Comparison of ENCODE assay signal across 8 mouse cellular contexts in genomic region chr5:148180590-148181307, GRCm38 (mm10).
DNase-seq lines count a peak whose midpoint lies in the region; ATAC-seq lines count a peak whose summit lies in the region.

No protein-coding gene starts in this region.

- 32% methylated on average over 13 of the region's 13 CpGs for WGBS in forebrain, embryonic 11.5 days
- WGBS in forebrain, embryonic 10.5 days: 36% methylated on average over 13 of the region's 13 CpGs
- 14% methylated on average over 13 of the region's 13 CpGs for WGBS in heart, embryonic 16.5 days
- 13% methylated on average over 13 of the region's 13 CpGs for WGBS in midbrain, embryonic 15.5 days

- H3K4me1 ChIP-seq in forebrain, embryonic 11.5 days (replicated peaks; ENCODE audit: control insufficient read depth, insufficient read depth, low read length): no peaks in the 10 kb centered on the region
- peaks cover 14% of the 10 kb centered on the region for H3K4me1 ChIP-seq in forebrain, embryonic 10.5 days
- peaks cover 2% of the 10 kb centered on the region for H3K4me1 ChIP-seq in heart, embryonic 16.5 days (ENCODE audit: control insufficient read depth, insufficient read depth, low read length)
- H3K4me1 ChIP-seq in midbrain, embryonic 15.5 days: peaks cover 19% of the 10 kb centered on the region

- peaks cover under 1% of the 10 kb centered on the region; the same call in 1 of the 2 replicates for H3K9me3 ChIP-seq in forebrain, embryonic 11.5 days (ENCODE audit: control insufficient read depth, low read length)
- peaks cover 29% of the 10 kb centered on the region for H3K9me3 ChIP-seq in forebrain, embryonic 10.5 days
- peaks cover 14% of the 10 kb centered on the region for H3K9me3 ChIP-seq in heart, embryonic 16.5 days (replicated peaks; ENCODE audit: control insufficient read depth, low read length)
- H3K9me3 ChIP-seq in midbrain, embryonic 15.5 days: 0 out of 2 replicates have a peak, but pooled peaks cover under 1% of the 10 kb centered on the region

- H3K4me2 ChIP-seq in forebrain, embryonic 11.5 days (ENCODE audit: low read depth, low read length, severe bottlenecking): no peak overlapping the region
- H3K4me2 ChIP-seq in heart, embryonic 16.5 days (ENCODE audit: low read depth, low read length): no peak overlapping the region
- H3K4me2 ChIP-seq in midbrain, embryonic 15.5 days: peak overlapping the region; percentile 19; the same call in 1 of the 2 replicates

- no peaks in the 10 kb centered on the region for H3K36me3 ChIP-seq in forebrain, embryonic 11.5 days (ENCODE audit: control insufficient read depth, insufficient read depth, low read length)
- H3K36me3 ChIP-seq in forebrain, embryonic 10.5 days (replicated peaks): no peaks in the 10 kb centered on the region
- H3K36me3 ChIP-seq in heart, embryonic 16.5 days (ENCODE audit: control insufficient read depth, insufficient read depth): no peaks in the 10 kb centered on the region
- H3K36me3 ChIP-seq in midbrain, embryonic 15.5 days (replicated peaks): no peaks in the 10 kb centered on the region

- no peak overlapping the region for H3K9ac ChIP-seq in forebrain, embryonic 11.5 days (ENCODE audit: low read length)
- H3K9ac ChIP-seq in heart, embryonic 16.5 days (ENCODE audit: low read length): no peak overlapping the region
- no peak overlapping the region for H3K9ac ChIP-seq in midbrain, embryonic 15.5 days

- H3K4me3 ChIP-seq in forebrain, embryonic 11.5 days (ENCODE audit: low read depth, low read length): no peak overlapping the region
- H3K4me3 ChIP-seq in forebrain, embryonic 10.5 days: no peak overlapping the region
- H3K4me3 ChIP-seq in heart, embryonic 16.5 days (ENCODE audit: low read length): no peak overlapping the region
- no peak overlapping the region for H3K4me3 ChIP-seq in midbrain, embryonic 15.5 days

- peak; percentile 62 for DNase-seq in forebrain, embryonic 11.5 days (ENCODE audit: low spot score)
- no peak for DNase-seq in forebrain, embryonic 10.5 days (ENCODE audit: extremely low spot score, low spot score)
- peak; percentile 4 to 14 for DNase-seq in B cell, adult 2 months
- DNase-seq in kidney, postnatal 4 days: peak; percentile 69 to 77
- no peak for DNase-seq in spleen, postnatal 4 days (ENCODE audit: low spot score in 2 of 2)

- H3K27me3 ChIP-seq in forebrain, embryonic 11.5 days (ENCODE audit: control insufficient read depth, insufficient read depth, low read length): no peaks in the 10 kb centered on the region
- no peaks in the 10 kb centered on the region for H3K27me3 ChIP-seq in forebrain, embryonic 10.5 days (ENCODE audit: poor library complexity, severe bottlenecking)
- H3K27me3 ChIP-seq in heart, embryonic 16.5 days (ENCODE audit: control insufficient read depth, insufficient read depth, low read length): no peaks in the 10 kb centered on the region
- no peaks in the 10 kb centered on the region for H3K27me3 ChIP-seq in midbrain, embryonic 15.5 days (replicated peaks)

- peak; percentile 50; the same call in 1 of the 2 replicates for ATAC-seq in forebrain, embryonic 11.5 days (replicated peaks; ENCODE audit: low FRiP score)
- ATAC-seq in common myeloid progenitor, adult 5-6 weeks (replicated peaks; ENCODE audit: low read depth, poor library complexity, severe bottlenecking): 0 out of 2 replicates have a peak, but pooled peaks have one; percentile 56
- peak; percentile 52 for ATAC-seq in heart, embryonic 16.5 days (replicated peaks; ENCODE audit: extremely low read depth, insufficient read depth, low FRiP score)
- ATAC-seq in midbrain, embryonic 15.5 days (replicated peaks): peak; percentile 70

- no peak overlapping the region for H3K27ac ChIP-seq in forebrain, embryonic 11.5 days (ENCODE audit: low read depth, low read length)
- no peak overlapping the region for H3K27ac ChIP-seq in forebrain, embryonic 10.5 days
- peak overlapping the region; percentile 9; the same call in 1 of the 2 replicates for H3K27ac ChIP-seq in heart, embryonic 16.5 days (ENCODE audit: low read length)
- peak overlapping the region; percentile 67 for H3K27ac ChIP-seq in midbrain, embryonic 15.5 days

Comparison
In these comparisons a context has a peak if more than half of its experiments do, and no peak if none do; other contexts are left out.
1. DNase-seq: peak in forebrain, embryonic 11.5 days (single experiment), B cell, adult 2 months (2 of 2) and kidney, postnatal 4 days (2 of 2); none in forebrain, embryonic 10.5 days (single experiment) and spleen, postnatal 4 days (0 of 2).
2. H3K27ac ChIP-seq: peak in heart, embryonic 16.5 days (single experiment) and midbrain, embryonic 15.5 days (single experiment); none in forebrain, embryonic 11.5 days (single experiment) and forebrain, embryonic 10.5 days (single experiment).
3. Peak in every context shown above with its lines, with median percentiles within 50 percentile points of each other: ATAC-seq.